Mouse (Mus musculus): ENCODE measurements at regions not wholly inside any gene's neighbourhood (a gene's known extent, or its start where the extent isn't known, plus 50 kb on each side); places are given as distances from the start of the nearest gene placed in this dataset.

GRCm38 (mm10) chr9:41221110-41221790 lies 59.8 kb upstream of the Ubash3b start:
- Histone ChIP-seq H3K4me1 (replicated peaks; ENCODE audit: control insufficient read depth, insufficient read depth, low read length) (no peaks in the 10 kb centered on the region), H3K36me3 (ENCODE audit: control insufficient read depth, insufficient read depth) (no peaks in the 10 kb centered on the region), H3K9me3 (ENCODE audit: control insufficient read depth) (no peaks in the 10 kb centered on the region), H3K4me2 (replicated peaks; ENCODE audit: low read depth) (no peak overlapping the region), H3K4me3 (ENCODE audit: low read depth, low read length) (no peak overlapping the region), H3K27ac (ENCODE audit: low read depth, low read length) (no peak overlapping the region), H3K27me3 (replicated peaks; ENCODE audit: control insufficient read depth, insufficient read depth, low read length) (no peaks in the 10 kb centered on the region), H3K9ac (ENCODE audit: low read depth, low read length) (no peak overlapping the region)
- ATAC-seq: no peak
- 88% methylated on average over 4 of the region's 4 CpGs for WGBS
- TF ChIP-seq CTCF (IDR thresholded peaks at IDR 0.05; ENCODE audit: low read depth): no peak

- Histone ChIP-seq H3K9me3 (ENCODE audit: control insufficient read depth) (no peaks in the 10 kb centered on the region), H3K4me1 (replicated peaks; ENCODE audit: control insufficient read depth, insufficient read depth, low read length) (no peaks in the 10 kb centered on the region), H3K27ac (ENCODE audit: low read depth, low read length) (no peak overlapping the region), H3K4me3 (ENCODE audit: low read depth, low read length) (no peak overlapping the region), H3K4me2 (replicated peaks; ENCODE audit: low read depth) (no peak overlapping the region), H3K9ac (ENCODE audit: low read depth, low read length) (no peak overlapping the region), H3K27me3 (replicated peaks; ENCODE audit: control insufficient read depth, insufficient read depth, low read length) (no peaks in the 10 kb centered on the region), H3K36me3 (ENCODE audit: control insufficient read depth, insufficient read depth) (no peaks in the 10 kb centered on the region)
- no peak for ATAC-seq
- no peak for TF ChIP-seq CTCF (IDR thresholded peaks at IDR 0.05; ENCODE audit: low read depth)
- WGBS: 57% methylated on average over 3 of the region's 3 CpGs
Observed at GRCm38 (mm10) chr9:41220105-41220669, 58.7 kb upstream of the Ubash3b start.

GRCm38 (mm10) chr9:41218702-41219101 lies 57.2 kb upstream of the Ubash3b start:
- H3K9me3 ChIP-seq (ENCODE audit: control insufficient read depth): no peaks in the 10 kb centered on the region
- H3K4me2 ChIP-seq (replicated peaks; ENCODE audit: low read depth): no peak overlapping the region
- H3K27ac ChIP-seq (ENCODE audit: low read depth, low read length): no peak overlapping the region
- H3K27me3 ChIP-seq (replicated peaks; ENCODE audit: control insufficient read depth, insufficient read depth, low read length): no peaks in the 10 kb centered on the region
- 86% methylated on average over 6 of the region's 6 CpGs for WGBS
- no peak for TF ChIP-seq CTCF (IDR thresholded peaks at IDR 0.05; ENCODE audit: low read depth)
- H3K9ac ChIP-seq (ENCODE audit: low read depth, low read length): no peak overlapping the region
- no peak overlapping the region for H3K4me3 ChIP-seq (ENCODE audit: low read depth, low read length)
- ATAC-seq: no peak
- H3K4me1 ChIP-seq (replicated peaks; ENCODE audit: control insufficient read depth, insufficient read depth, low read length): no peaks in the 10 kb centered on the region
- H3K36me3 ChIP-seq (ENCODE audit: control insufficient read depth, insufficient read depth): no peaks in the 10 kb centered on the region

- Histone ChIP-seq H3K9ac (ENCODE audit: low read depth, low read length) (no peak overlapping the region), H3K4me2 (replicated peaks; ENCODE audit: low read depth) (no peak overlapping the region), H3K27me3 (replicated peaks; ENCODE audit: control insufficient read depth, insufficient read depth, low read length) (no peaks in the 10 kb centered on the region), H3K4me1 (replicated peaks; ENCODE audit: control insufficient read depth, insufficient read depth, low read length) (no peaks in the 10 kb centered on the region), H3K36me3 (ENCODE audit: control insufficient read depth, insufficient read depth) (no peaks in the 10 kb centered on the region), H3K9me3 (ENCODE audit: control insufficient read depth) (no peaks in the 10 kb centered on the region), H3K4me3 (ENCODE audit: low read depth, low read length) (no peak overlapping the region), H3K27ac (ENCODE audit: low read depth, low read length) (no peak overlapping the region)
- WGBS: 53% methylated on average over 3 of the region's 3 CpGs
- no peak for ATAC-seq
- TF ChIP-seq CTCF (IDR thresholded peaks at IDR 0.05; ENCODE audit: low read depth): no peak
Observed at GRCm38 (mm10) chr9:41216248-41216647, 54.8 kb upstream of the Ubash3b start.

GRCm38 (mm10) chr9:41215026-41215425 lies 53.5 kb upstream of the Ubash3b start:
- no peak overlapping the region for H3K4me2 ChIP-seq (replicated peaks; ENCODE audit: low read depth)
- H3K27ac ChIP-seq (ENCODE audit: low read depth, low read length): no peak overlapping the region
- H3K4me1 ChIP-seq (replicated peaks; ENCODE audit: control insufficient read depth, insufficient read depth, low read length): no peaks in the 10 kb centered on the region
- H3K9ac ChIP-seq (ENCODE audit: low read depth, low read length): no peak overlapping the region
- no peak for TF ChIP-seq CTCF (IDR thresholded peaks at IDR 0.05; ENCODE audit: low read depth)
- 84% methylated on average over 5 of the region's 5 CpGs for WGBS
- H3K27me3 ChIP-seq (replicated peaks; ENCODE audit: control insufficient read depth, insufficient read depth, low read length): no peaks in the 10 kb centered on the region
- no peak for ATAC-seq
- no peaks in the 10 kb centered on the region for H3K9me3 ChIP-seq (ENCODE audit: control insufficient read depth)
- H3K36me3 ChIP-seq (ENCODE audit: control insufficient read depth, insufficient read depth): no peaks in the 10 kb centered on the region
- H3K4me3 ChIP-seq (ENCODE audit: low read depth, low read length): no peak overlapping the region

- Histone ChIP-seq H3K4me1 (replicated peaks; ENCODE audit: control insufficient read depth, insufficient read depth, low read length) (no peaks in the 10 kb centered on the region), H3K4me3 (ENCODE audit: low read depth, low read length) (0 out of 2 replicates have a peak overlapping the region, but pooled peaks have one; percentile 19), H3K27ac (ENCODE audit: low read depth, low read length) (no peak overlapping the region), H3K27me3 (replicated peaks; ENCODE audit: control insufficient read depth, insufficient read depth, low read length) (no peaks in the 10 kb centered on the region), H3K9me3 (ENCODE audit: control insufficient read depth) (no peaks in the 10 kb centered on the region), H3K4me2 (replicated peaks; ENCODE audit: low read depth) (peak overlapping the region; percentile 61), H3K36me3 (ENCODE audit: control insufficient read depth, insufficient read depth) (no peaks in the 10 kb centered on the region), H3K9ac (ENCODE audit: low read depth, low read length) (no peak overlapping the region)
- 31% methylated on average over 14 of the region's 14 CpGs for WGBS
- TF ChIP-seq CTCF (IDR thresholded peaks at IDR 0.05; ENCODE audit: low read depth): no peak
- no peak for ATAC-seq
Observed at GRCm38 (mm10) chr9:41212943-41213529, 51.5 kb upstream of the Ubash3b start.
